Mouse (Mus musculus) CH12.LX (cell line): Measurements from ENCODE around the gene Cdh26. TPM values are rescaled to one million over a fixed set of nuclear protein-coding genes. Genes with fewer than 3 reads are reported as not detected.

Experiments used
- DNase-seq: peaks from one replicate; pipeline ENCODE4 v3.0.0-alpha.2; 2013; ENCODE audit errors: extremely low read depth
- H3K27ac ChIP-seq: 2 replicates; pipeline ENCODE4 v1.5.1; 2012; ENCODE audit warnings: low read depth, mild to moderate bottlenecking, control low read depth, moderate library complexity; ENCODE audit not compliant: insufficient read depth
- H3K27me3 ChIP-seq: replicated peaks from 2 replicates; pipeline ENCODE3; 2012; ENCODE audit warnings: inconsistent platforms
- H3K36me3 ChIP-seq, 2 experiments: replicated peaks in 1 of 2; 2 replicates each; pipeline versions ENCODE3 to v1.6.1; 2012; ENCODE audit warnings: inconsistent platforms in 1 of 2, low read length in 1 of 2, mild to moderate bottlenecking in 1 of 2, mixed read lengths in 1 of 2, moderate library complexity in 1 of 2; ENCODE audit not compliant: control insufficient read depth in 1 of 2, insufficient read depth in 1 of 2
- H3K4me1 ChIP-seq, 2 experiments: 2 replicates each; pipeline ENCODE4 v1.6.1; 2012; ENCODE audit warnings: inconsistent platforms in 1 of 2, moderate library complexity in 1 of 2; ENCODE audit not compliant: insufficient read depth in 2 of 2, control insufficient read depth in 1 of 2
- H3K4me2 ChIP-seq: 2 replicates; pipeline ENCODE4 v1.6.1; 2012; ENCODE audit warnings: low read depth, mild to moderate bottlenecking, control low read depth; ENCODE audit not compliant: poor library complexity, insufficient read depth, severe bottlenecking
- H3K4me3 ChIP-seq, 3 experiments: fragments of 150-350 bp in 1 of 3; sonication (generic) in 1 of 3; replicated peaks in 1 of 3; 2 replicates each; pipeline versions ENCODE3 to v1.5.1; 2011 to 2012; ENCODE audit warnings: low read depth in 2 of 3, low read length in 2 of 3, mild to moderate bottlenecking in 2 of 3, moderate library complexity in 2 of 3, control low read depth in 1 of 3, improper control_type of control experiment in 1 of 3, inconsistent platforms in 1 of 3, mixed read lengths in 1 of 3; ENCODE audit not compliant: poor library complexity in 1 of 3
- H3K79me2 ChIP-seq: replicated peaks from 2 replicates; pipeline ENCODE4 v1.6.1; 2012; ENCODE audit warnings: mild to moderate bottlenecking, moderate library complexity; ENCODE audit not compliant: control insufficient read depth, poor library complexity, insufficient read depth, severe bottlenecking; ENCODE audit errors: extremely low read depth
- H3K9ac ChIP-seq: 2 replicates; pipeline ENCODE4 v1.6.1; 2012; ENCODE audit warnings: low read depth, mild to moderate bottlenecking, control low read depth, moderate library complexity; ENCODE audit not compliant: insufficient read depth
- H3K9me3 ChIP-seq: replicated peaks from 2 replicates; pipeline ENCODE3; 2012; ENCODE audit warnings: low read length, inconsistent platforms, mixed read lengths
- BHLHE40 ChIP-seq: IDR thresholded peaks from 2 replicates; pipeline ENCODE4 v1.6.1; 2011; ENCODE audit warnings: mild to moderate bottlenecking, low read depth, low read length, improper control_type of control experiment
- CHD1 ChIP-seq: IDR thresholded peaks from 2 replicates; pipeline ENCODE4 v1.6.1; 2012; ENCODE audit warnings: low read depth, low read length, improper control_type of control experiment, inconsistent platforms
- CTCF ChIP-seq, 2 experiments: IDR thresholded peaks in 1 of 2; conservative IDR thresholded peaks in 1 of 2; 2 replicates each; pipeline ENCODE4 v1.5.1; 2011 to 2012; ENCODE audit warnings: low read depth in 2 of 2, low read length in 2 of 2, improper control_type of control experiment in 1 of 2, inconsistent platforms in 1 of 2, mild to moderate bottlenecking in 1 of 2, moderate library complexity in 1 of 2
- E2F4 ChIP-seq: IDR thresholded peaks from 2 replicates; pipeline ENCODE4 v1.6.1; 2011; ENCODE audit warnings: low read depth, low read length, improper control_type of control experiment; ENCODE audit not compliant: insufficient replicate concordance
- ELF1 ChIP-seq: IDR thresholded peaks from 2 replicates; pipeline ENCODE4 v1.6.1; 2014; ENCODE audit warnings: low read depth, mild to moderate bottlenecking, inconsistent platforms, low read length, improper control_type of control experiment
- EP300 ChIP-seq: IDR thresholded peaks from 2 replicates; pipeline ENCODE4 v1.6.1; 2011; ENCODE audit warnings: low read length, improper control_type of control experiment
- ETS1 ChIP-seq: conservative IDR thresholded peaks from 2 replicates; pipeline ENCODE4 v1.6.1; 2012; ENCODE audit warnings: low read depth, mild to moderate bottlenecking, inconsistent platforms, low read length, improper control_type of control experiment, moderate library complexity
- IRF4 ChIP-seq: IDR thresholded peaks from 2 replicates; pipeline ENCODE4 v1.6.1; 2014; ENCODE audit warnings: low read depth, mild to moderate bottlenecking, inconsistent platforms, low read length, improper control_type of control experiment
- JUND ChIP-seq: conservative IDR thresholded peaks from 2 replicates; pipeline ENCODE4 v1.6.1; 2011; ENCODE audit warnings: low read depth, low read length, improper control_type of control experiment
- MAFK ChIP-seq: IDR thresholded peaks from 2 replicates; pipeline ENCODE4 v1.6.1; 2011; ENCODE audit warnings: low read length, improper control_type of control experiment; ENCODE audit not compliant: insufficient replicate concordance
- MAZ ChIP-seq: IDR thresholded peaks from 2 replicates; pipeline ENCODE4 v1.6.1; 2012; ENCODE audit warnings: low read depth, mild to moderate bottlenecking, inconsistent platforms, low read length, improper control_type of control experiment, moderate library complexity
- MYC ChIP-seq: IDR thresholded peaks from 2 replicates; pipeline ENCODE4 v1.6.1; 2011; ENCODE audit warnings: low read depth, mild to moderate bottlenecking, improper control_type of control experiment, low read length
- NELFE ChIP-seq: IDR thresholded peaks from 2 replicates; pipeline ENCODE4 v1.6.1; 2011; ENCODE audit warnings: low read depth, low read length, improper control_type of control experiment
- NRF1 ChIP-seq: IDR thresholded peaks from 2 replicates; pipeline ENCODE4 v1.6.1; 2014; ENCODE audit warnings: low read depth, mild to moderate bottlenecking, inconsistent platforms, low read length, improper control_type of control experiment, moderate library complexity
- PAX5 ChIP-seq: IDR thresholded peaks from 2 replicates; pipeline ENCODE4 v1.6.1; 2012; ENCODE audit warnings: low read length, inconsistent platforms, mixed read lengths
- POLR2AphosphoS2 ChIP-seq: IDR thresholded peaks from 2 replicates; pipeline ENCODE4 v1.6.1; 2011; ENCODE audit warnings: low read depth, low read length, improper control_type of control experiment
- RCOR1 ChIP-seq: conservative IDR thresholded peaks from 2 replicates; pipeline ENCODE4 v1.6.1; 2012; ENCODE audit warnings: low read depth, mild to moderate bottlenecking, inconsistent platforms, low read length, improper control_type of control experiment
- SMC3 ChIP-seq: IDR thresholded peaks from 2 replicates; pipeline ENCODE4 v1.6.1; 2011; ENCODE audit warnings: low read depth, low read length, improper control_type of control experiment
- UBTF ChIP-seq: IDR thresholded peaks from 2 replicates; pipeline ENCODE4 v1.6.1; 2012; ENCODE audit warnings: low read depth, mild to moderate bottlenecking, inconsistent platforms, low read length, improper control_type of control experiment, moderate library complexity
- USF1 ChIP-seq: IDR thresholded peaks from 2 replicates; pipeline ENCODE4 v1.6.1; 2014; ENCODE audit warnings: low read depth, mild to moderate bottlenecking, inconsistent platforms, low read length, improper control_type of control experiment
- ZKSCAN1 ChIP-seq: IDR thresholded peaks from 2 replicates; pipeline ENCODE4 v1.6.1; 2012; ENCODE audit warnings: low read depth, inconsistent platforms, low read length, improper control_type of control experiment, borderline replicate concordance
- ZMIZ1 ChIP-seq: IDR thresholded peaks from 2 replicates; pipeline ENCODE4 v1.6.1; 2012; ENCODE audit warnings: low read depth, mild to moderate bottlenecking, inconsistent platforms, low read length, improper control_type of control experiment
- ZNF384 ChIP-seq: IDR thresholded peaks from 2 replicates; pipeline ENCODE4 v1.6.1; 2012; ENCODE audit warnings: low read depth, low read length, improper control_type of control experiment, inconsistent platforms
- dilution Hi-C: fragments of 300-500 bp; cut with MboI; formaldehyde crosslinking; loops from 2 replicates; pipeline ENCODE4 v1.14.3; 2020; ENCODE audit warnings: low sequenced_read_pairs; ENCODE audit not compliant: extremely low pct_unique_long_range_greater_than_20kb, extremely low pct_ligation_motif_present
- in situ Hi-C: fragments of 300-500 bp; cut with MboI; formaldehyde crosslinking; loops from 3 replicates; pipeline ENCODE4 v1.14.3; 2019; ENCODE audit warnings: low sequenced_read_pairs, low pct_ligation_motif_present, low pct_unique_long_range_greater_than_20kb, mixed read lengths
- polyA plus RNA-seq: library from polyadenylated mRNA; unstranded; fragments of >175 nt; gene quantifications from 2 replicates; pipeline ENCODE4 v1.2.1, GENCODE M21; 2012; ENCODE audit warnings: low read depth; ENCODE audit not compliant: insufficient read length
- total RNA-seq, 2 experiments: library from RNA; depleted of rRNA; stranded (reverse); fragments of 300-350 nt in 1 of 2; fragments of >200 nt in 1 of 2; gene quantifications; 2 replicates each; pipeline ENCODE4 v1.2.3; 2012 to 2014

The Cdh26 gene
- total and polyA plus RNA-seq, 3 experiments, result not detected

GRCm38 (mm10) chr2:178421603-178422002 lies 8.7 kb upstream of the Cdh26 start:
- DNase-seq, result no peak
- Histone ChIP-seq H3K79me2 (no peaks in the 10 kb centered on the region), H3K9me3 (peaks cover 5% of the 10 kb centered on the region), H3K36me3 (no peaks in the 10 kb centered on the region), H3K9ac (no peak overlapping the region), H3K27me3 (peaks cover 12% of the 10 kb centered on the region), H3K4me1 (no peaks in the 10 kb centered on the region), H3K4me2 (no peak overlapping the region), H3K4me3 (no peak overlapping the region), H3K27ac (no peak overlapping the region)
- TF ChIP-seq NELFE (no peak), MYC (no peak), NRF1 (no peak), RCOR1 (no peak), ZNF384 (no peak), MAZ (no peak), SMC3 (no peak)
- dilution Hi-C loops (no loop called here), in situ Hi-C loops (no loop called here)

DNA sequence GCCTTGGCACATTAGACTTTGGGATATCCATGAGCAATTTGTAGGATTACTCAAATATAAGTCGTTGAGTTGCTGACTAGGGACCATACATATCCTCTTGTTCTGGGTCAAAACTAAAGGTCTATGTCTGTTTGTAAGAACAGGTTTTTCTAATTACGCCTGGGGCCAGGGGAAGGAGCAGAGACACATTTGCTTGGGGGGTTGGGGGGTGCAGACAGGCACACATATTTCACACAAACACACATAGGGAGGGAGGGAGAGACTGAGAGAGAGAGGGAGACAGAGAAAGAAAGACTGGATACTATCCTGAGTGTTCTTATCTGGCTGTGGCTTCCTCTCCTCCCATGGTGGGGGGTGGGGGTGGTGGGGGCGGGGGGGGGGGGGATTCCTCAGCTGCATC lies 8.1 kb upstream of the Cdh26 start:
- Histone ChIP-seq H3K9ac (no peak overlapping the region), H3K36me3 (no peaks in the 10 kb centered on the region), H3K4me3 (no peak overlapping the region), H3K4me1 (no peaks in the 10 kb centered on the region), H3K9me3 (peaks cover 5% of the 10 kb centered on the region), H3K27ac (no peak overlapping the region), H3K4me2 (no peak overlapping the region), H3K79me2 (no peaks in the 10 kb centered on the region), H3K27me3 (peaks cover 15% of the 10 kb centered on the region)
- dilution Hi-C loops (no loop called here), in situ Hi-C loops (no loop called here)
- TF ChIP-seq MAFK (no peak), USF1 (no peak), ZMIZ1 (no peak), BHLHE40 (no peak), ETS1 (no peak), ELF1 (no peak), ZKSCAN1 (no peak), UBTF (no peak), MYC (no peak), JUND (no peak), SMC3 (no peak), E2F4 (no peak), CHD1 (no peak), PAX5 (no peak), IRF4 (no peak), EP300 (no peak), POLR2AphosphoS2 (no peak), CTCF (conservative IDR thresholded peaks at IDR 0.05 in 1 of 2, IDR thresholded peaks at IDR 0.05 in 1 of 2; ENCODE audit: low read depth in 2 of 2, low read length in 2 of 2) (no peak)
- no peak for DNase-seq
